Mouse (Mus musculus) midbrain, embryonic 16.5 days (tissue): ENCODE data around the gene Mmab. TPM values are rescaled to one million over a fixed set of nuclear protein-coding genes. Genes with fewer than 3 reads are reported as not detected.

Experiments
- ATAC-seq: fragments of 200-750 bp; cut with Nextera tagmentation; 2 replicates; pipeline ENCODE4 v1.8.0; 2017; ENCODE audit warnings: moderate TSS enrichment
- H3K27ac ChIP-seq: fragments of 300-500 bp; sonication (generic); 2 replicates; pipeline ENCODE4 v1.5.1; 2014; ENCODE audit warnings: mild to moderate bottlenecking, low read length, mixed read lengths
- H3K27me3 ChIP-seq: fragments of 300-500 bp; sonication (generic); 2 replicates; pipeline ENCODE4 v1.6.1; 2014; ENCODE audit warnings: low read depth, low read length, mixed read lengths; ENCODE audit not compliant: control insufficient read depth, insufficient read depth
- H3K36me3 ChIP-seq: fragments of 300-500 bp; sonication (generic); 2 replicates; pipeline ENCODE4 v1.6.1; 2014; ENCODE audit warnings: mild to moderate bottlenecking, low read length, moderate library complexity, mixed read lengths; ENCODE audit not compliant: control insufficient read depth, insufficient read depth
- H3K4me1 ChIP-seq: fragments of 300-500 bp; sonication (generic); 2 replicates; pipeline ENCODE4 v1.6.1; 2014; ENCODE audit warnings: mild to moderate bottlenecking, low read length, mixed read lengths; ENCODE audit not compliant: control insufficient read depth, insufficient read depth
- H3K4me2 ChIP-seq: fragments of 300-500 bp; sonication (generic); 2 replicates; pipeline ENCODE4 v1.6.1; 2014; ENCODE audit warnings: mild to moderate bottlenecking, low read length, mixed read lengths
- H3K4me3 ChIP-seq: fragments of 300-500 bp; sonication (generic); 2 replicates; pipeline ENCODE4 v1.5.1; 2014; ENCODE audit warnings: low read depth, mild to moderate bottlenecking, low read length, moderate library complexity, mixed read lengths
- H3K9ac ChIP-seq: fragments of 300-500 bp; sonication (generic); 2 replicates; pipeline ENCODE4 v1.6.1; 2014; ENCODE audit warnings: low read depth, low read length, mixed read lengths
- H3K9me3 ChIP-seq: fragments of 300-500 bp; sonication (generic); replicated peaks from 2 replicates; pipeline ENCODE4 v1.6.1; 2014; ENCODE audit warnings: mild to moderate bottlenecking, low read length, mixed read lengths; ENCODE audit not compliant: control insufficient read depth, poor library complexity, severe bottlenecking
- WGBS: fragments of 180-500 bp; shearing (Covaris S2); extraction: QIAGEN DNeasy Blood & Tissue Kit; methylation state at CpG from one replicate; pipeline ENCODE4 v1.1.7; 2014; 5-methylcytosine and 5-hydroxymethylcytosine counted together
- polyA plus RNA-seq: library from polyadenylated mRNA; unstranded; fragments of >200 nt; fragmentation: Nextera tagmentation; extraction: Ambion mirVana; gene quantifications from 2 replicates; pipeline ENCODE4 v1.2.1, GENCODE M21; 2015

The Mmab gene
- 35.9 and 38.7 TPM in 2 replicates for polyA plus RNA-seq

- Histone ChIP-seq H3K4me2 (peak within 1 kb of the TSS; percentile 93), H3K4me3 (peak within 1 kb of the TSS; percentile 91), H3K27me3 (no peaks in the 10 kb centered on the region), H3K27ac (peak within 1 kb of the TSS; percentile 79), H3K36me3 (peaks cover 10% of the 10 kb centered on the region; the same call in 1 of the 2 replicates), H3K9me3 (no peaks in the 10 kb centered on the region), H3K4me1 (peaks cover 8% of the 10 kb centered on the region), H3K9ac (peak within 1 kb of the TSS; percentile 80)
- peak; percentile 98 for ATAC-seq
- WGBS: 2% methylated on average over 43 of the region's 43 CpGs
Observed at GRCm38 (mm10) chr5:114443566-114444367, at the start of gene Mmab, which contains the start of gene Mvk. Gene Mmab, minus strand, starts transcription at chr5:114444060. Gene Mvk, plus strand, starts transcription at chr5:114444269.

DNA sequence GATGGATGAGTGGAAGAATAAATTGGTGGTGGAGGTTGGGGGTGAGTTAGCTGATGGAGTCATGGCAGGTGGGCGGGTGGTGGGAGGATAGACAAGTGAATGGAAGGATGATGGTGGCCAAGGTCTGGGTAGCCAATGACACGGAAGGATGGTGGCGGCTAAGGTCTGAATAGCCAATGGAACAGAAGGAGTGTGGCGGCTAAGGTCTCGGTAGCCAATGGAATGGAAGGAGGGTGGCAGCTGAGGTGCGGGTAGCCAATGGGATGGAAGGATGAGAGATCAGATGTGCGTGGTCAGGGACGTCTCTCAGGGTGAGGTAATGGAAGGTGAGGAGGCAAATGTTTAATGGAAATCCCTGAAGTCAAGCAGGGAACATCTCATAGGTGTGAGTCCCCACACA, 46.4 kb upstream of the Mmab start:
- Histone ChIP-seq H3K27me3 (no peaks in the 10 kb centered on the region), H3K27ac (no peak overlapping the region), H3K4me1 (no peaks in the 10 kb centered on the region), H3K9me3 (no peaks in the 10 kb centered on the region), H3K9ac (no peak overlapping the region), H3K4me3 (no peak overlapping the region), H3K4me2 (no peak overlapping the region), H3K36me3 (no peaks in the 10 kb centered on the region)
- 95% methylated on average over 8 of the region's 8 CpGs for WGBS
- ATAC-seq: no peak

- Histone ChIP-seq H3K27ac (no peak overlapping the region), H3K36me3 (no peaks in the 10 kb centered on the region), H3K4me3 (no peak overlapping the region), H3K9ac (no peak overlapping the region), H3K9me3 (no peaks in the 10 kb centered on the region), H3K27me3 (no peaks in the 10 kb centered on the region), H3K4me1 (no peaks in the 10 kb centered on the region), H3K4me2 (no peak overlapping the region)
- WGBS: 87% methylated on average over 6 of the region's 6 CpGs
- ATAC-seq: no peak
Observed at GRCm38 (mm10) chr5:114489570-114489969, 45.7 kb upstream of the Mmab start.

DNA sequence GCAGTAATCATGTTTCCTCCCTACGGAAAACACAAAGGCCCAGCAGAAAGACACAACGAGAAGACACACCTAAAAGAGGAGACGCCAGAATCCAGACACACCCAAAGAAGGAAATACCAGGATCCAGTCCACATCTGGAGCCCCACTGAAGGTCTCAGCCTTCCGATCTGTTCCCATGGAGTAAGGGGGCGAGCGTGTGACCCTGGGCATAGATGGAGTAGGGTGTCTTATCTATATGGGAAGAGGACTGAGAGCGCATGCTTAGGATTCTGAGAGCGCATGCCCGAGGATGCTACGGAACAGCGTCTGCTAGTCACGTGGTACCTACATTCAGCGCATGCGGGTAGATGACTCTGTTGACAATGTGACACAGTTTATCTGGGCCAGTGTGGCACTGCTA, 41.8 kb upstream of the Mmab start:
- Histone ChIP-seq H3K27ac (no peak overlapping the region), H3K36me3 (no peaks in the 10 kb centered on the region), H3K9me3 (no peaks in the 10 kb centered on the region), H3K9ac (no peak overlapping the region), H3K4me1 (peaks cover 3% of the 10 kb centered on the region; the same call in 1 of the 2 replicates), H3K27me3 (no peaks in the 10 kb centered on the region), H3K4me3 (no peak overlapping the region), H3K4me2 (no peak overlapping the region)
- WGBS: 90% methylated on average over 14 of the region's 14 CpGs
- no peak for ATAC-seq

DNA sequence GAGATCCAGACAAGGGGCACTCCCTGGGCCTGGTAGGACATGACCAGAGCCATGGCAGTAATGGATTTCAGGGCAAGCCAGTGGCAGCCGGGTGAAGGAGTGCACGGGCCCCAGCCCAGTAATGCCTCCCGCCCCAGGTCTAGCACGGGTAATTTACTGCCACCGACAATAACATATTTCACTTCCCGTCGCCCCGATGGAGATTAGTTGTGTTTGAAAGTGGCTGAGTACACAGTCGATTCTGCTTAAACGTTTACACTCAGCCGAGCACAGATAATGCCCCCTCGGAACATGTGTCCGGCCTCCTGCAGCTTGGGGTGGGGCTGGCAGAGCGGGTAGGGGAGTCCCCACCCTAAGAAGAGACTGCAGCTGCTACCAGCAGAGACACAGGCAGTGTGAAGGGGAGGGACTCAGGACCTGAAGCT, 38.7 kb upstream of the Mmab start:
- WGBS: 5% methylated on average over 14 of the region's 14 CpGs
- H3K36me3 ChIP-seq: no peaks in the 10 kb centered on the region
- H3K27ac ChIP-seq: no peak overlapping the region
- no peak overlapping the region for H3K9ac ChIP-seq
- no peaks in the 10 kb centered on the region for H3K9me3 ChIP-seq
- peaks cover 8% of the 10 kb centered on the region; the same call in 1 of the 2 replicates for H3K4me1 ChIP-seq
- ATAC-seq: no peak
- H3K4me2 ChIP-seq: no peak overlapping the region
- no peaks in the 10 kb centered on the region for H3K27me3 ChIP-seq
- H3K4me3 ChIP-seq: no peak overlapping the region

DNA sequence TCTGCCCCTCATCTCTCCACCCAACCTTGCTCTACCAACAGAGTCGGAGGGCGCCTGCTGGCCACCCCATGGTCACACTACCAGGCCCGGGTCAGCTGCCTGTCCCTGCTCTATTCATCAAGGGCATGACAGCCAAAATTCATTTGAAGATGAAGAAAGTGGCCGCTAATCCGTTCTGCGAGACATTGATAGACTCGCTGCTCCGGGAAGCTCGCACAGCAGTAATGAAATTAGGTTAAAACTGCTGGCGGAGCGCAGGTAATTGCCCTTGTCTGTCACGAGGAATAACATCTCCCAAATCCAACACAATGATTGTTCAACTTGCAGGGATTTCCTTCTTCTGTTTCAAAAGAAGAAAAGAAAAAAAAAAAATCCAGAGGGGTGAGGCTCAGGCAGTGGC, 34.4 kb upstream of the Mmab start:
- Histone ChIP-seq H3K4me1 (peaks cover 12% of the 10 kb centered on the region), H3K4me2 (no peak overlapping the region), H3K27ac (no peak overlapping the region), H3K36me3 (no peaks in the 10 kb centered on the region), H3K4me3 (no peak overlapping the region), H3K9me3 (no peaks in the 10 kb centered on the region), H3K9ac (no peak overlapping the region), H3K27me3 (no peaks in the 10 kb centered on the region; the same call in 1 of the 2 replicates)
- ATAC-seq: no peak
- WGBS: 46% methylated on average over 12 of the region's 12 CpGs

- Histone ChIP-seq H3K36me3 (no peaks in the 10 kb centered on the region), H3K27ac (no peak overlapping the region), H3K4me1 (peaks cover 9% of the 10 kb centered on the region), H3K4me3 (no peak overlapping the region), H3K27me3 (no peaks in the 10 kb centered on the region; the same call in 1 of the 2 replicates), H3K9me3 (no peaks in the 10 kb centered on the region), H3K9ac (0 out of 2 replicates have a peak overlapping the region, but pooled peaks have one; percentile 7), H3K4me2 (peak overlapping the region; percentile 7)
- 0 out of 2 replicates have a peak, but pooled peaks have one; percentile 43 for ATAC-seq
- WGBS: 38% methylated on average over 35 of the region's 35 CpGs
Observed at GRCm38 (mm10) chr5:114474741-114475491, 31.1 kb upstream of the Mmab start.

- Histone ChIP-seq H3K27me3 (no peaks in the 10 kb centered on the region; the same call in 1 of the 2 replicates), H3K4me3 (no peak overlapping the region), H3K4me1 (peaks cover 30% of the 10 kb centered on the region), H3K36me3 (no peaks in the 10 kb centered on the region), H3K9ac (no peak overlapping the region), H3K9me3 (no peaks in the 10 kb centered on the region), H3K4me2 (no peak overlapping the region), H3K27ac (no peak overlapping the region)
- WGBS: 83% methylated on average over 3 of the region's 3 CpGs
- ATAC-seq: no peak
Observed at GRCm38 (mm10) chr5:114470359-114470758, 26.5 kb upstream of the Mmab start.
